Mouse (Mus musculus): ENCODE data around the gene Tanc1.

The Tanc1 gene

GRCm38 (mm10) chr2:59758139-59758918, 146.5 kb downstream of the Tanc1 start:
- no peak for DNase-seq (ENCODE audit: low spot score)

- no peak for DNase-seq (ENCODE audit: low spot score)
Measured at GRCm38 (mm10) chr2:59760731-59761130, 148.9 kb downstream of the Tanc1 start.

- DNase-seq (ENCODE audit: low spot score), result no peak
Measured at GRCm38 (mm10) chr2:59761183-59761582, 149.3 kb downstream of the Tanc1 start.

- no peak for DNase-seq (ENCODE audit: low spot score)
Measured at GRCm38 (mm10) chr2:59762277-59762676, 150.4 kb downstream of the Tanc1 start.

GRCm38 (mm10) chr2:59765671-59766070, 153.8 kb downstream of the Tanc1 start:
- DNase-seq (ENCODE audit: low spot score), result no peak

- DNase-seq (ENCODE audit: low spot score), result no peak
Measured at GRCm38 (mm10) chr2:59767893-59768292, 156.1 kb downstream of the Tanc1 start.

- no peak for DNase-seq (ENCODE audit: low spot score)
Measured at GRCm38 (mm10) chr2:59768661-59769384, 157.0 kb downstream of the Tanc1 start.

- no peak for DNase-seq (ENCODE audit: low spot score)
Measured at GRCm38 (mm10) chr2:59769385-59769735, 157.5 kb downstream of the Tanc1 start.

- peak; percentile 8 for DNase-seq (ENCODE audit: low spot score)
Measured at GRCm38 (mm10) chr2:59771708-59772107, 159.9 kb downstream of the Tanc1 start.

GRCm38 (mm10) chr2:59772261-59772683, 160.4 kb downstream of the Tanc1 start:
- no peak for DNase-seq (ENCODE audit: low spot score)

- no peak for DNase-seq (ENCODE audit: low spot score)
Measured at GRCm38 (mm10) chr2:59774374-59774773, 162.5 kb downstream of the Tanc1 start.

- DNase-seq (ENCODE audit: low spot score), result no peak
Measured at GRCm38 (mm10) chr2:59775148-59775547, 163.3 kb downstream of the Tanc1 start.

- DNase-seq (ENCODE audit: low spot score), result no peak
Measured at GRCm38 (mm10) chr2:59775820-59776219, 164.0 kb downstream of the Tanc1 start.

- no peak for DNase-seq (ENCODE audit: low spot score)
Measured at GRCm38 (mm10) chr2:59779355-59779754, 167.5 kb downstream of the Tanc1 start.

- no peak for DNase-seq (ENCODE audit: low spot score)
Measured at GRCm38 (mm10) chr2:59780240-59780639, 168.4 kb downstream of the Tanc1 start.

- no peak for DNase-seq (ENCODE audit: low spot score)
Measured at GRCm38 (mm10) chr2:59783055-59783831, 171.4 kb downstream of the Tanc1 start.

- DNase-seq (ENCODE audit: low spot score), result no peak
Measured at GRCm38 (mm10) chr2:59783832-59784627, 172.2 kb downstream of the Tanc1 start.

- DNase-seq (ENCODE audit: low spot score), result no peak
Measured at GRCm38 (mm10) chr2:59784628-59784883, 172.7 kb downstream of the Tanc1 start.

- no peak for DNase-seq (ENCODE audit: low spot score)
Measured at GRCm38 (mm10) chr2:59785597-59785996, 173.8 kb downstream of the Tanc1 start.

GRCm38 (mm10) chr2:59788704-59789500, 177.1 kb downstream of the Tanc1 start:
- DNase-seq (ENCODE audit: low spot score), result no peak

- DNase-seq (ENCODE audit: low spot score), result no peak
Measured at GRCm38 (mm10) chr2:59791596-59791995, 179.8 kb downstream of the Tanc1 start.
